Mouse (Mus musculus) hindbrain, postnatal 0 days (tissue): ENCODE measurements around the gene Ikbip. TPM values are rescaled to one million over a fixed set of nuclear protein-coding genes. Genes with fewer than 3 reads are reported as not detected.

Source experiments
- ATAC-seq: fragments of 200-750 bp; cut with Nextera tagmentation; 2 replicates; pipeline ENCODE4 v1.8.0; 2017; ENCODE audit warnings: mild to moderate bottlenecking, moderate TSS enrichment, moderate library complexity
- DNase-seq: peaks from one replicate; pipeline ENCODE4 v3.0.0-alpha.2; 2015; ENCODE audit warnings: low spot score
- H3K27ac ChIP-seq: fragments of 300-500 bp; sonication (generic); 2 replicates; pipeline ENCODE4 v1.5.1; 2014; ENCODE audit warnings: mild to moderate bottlenecking
- H3K27me3 ChIP-seq: fragments of 300-500 bp; sonication (generic); 2 replicates; pipeline ENCODE4 v1.6.1; 2014; ENCODE audit warnings: low read length, mixed read lengths; ENCODE audit not compliant: insufficient read depth
- H3K36me3 ChIP-seq: fragments of 300-500 bp; sonication (generic); 2 replicates; pipeline ENCODE4 v1.6.1; 2014; ENCODE audit warnings: low read length, mixed read lengths; ENCODE audit not compliant: insufficient read depth
- H3K4me1 ChIP-seq: fragments of 300-500 bp; sonication (generic); 2 replicates; pipeline ENCODE4 v1.6.1; 2014; ENCODE audit warnings: antibody characterized with exemption, low read length, mixed read lengths; ENCODE audit not compliant: insufficient read depth
- H3K4me2 ChIP-seq: fragments of 300-500 bp; sonication (generic); 2 replicates; pipeline ENCODE4 v1.6.1; 2014; ENCODE audit warnings: low read depth, mild to moderate bottlenecking, low read length, moderate library complexity, mixed read lengths
- H3K4me3 ChIP-seq: fragments of 300-500 bp; sonication (generic); 2 replicates; pipeline ENCODE4 v1.5.1; 2014; ENCODE audit warnings: low read length
- H3K9ac ChIP-seq: fragments of 300-500 bp; sonication (generic); replicated peaks from 2 replicates; pipeline ENCODE4 v1.6.1; 2014; ENCODE audit warnings: mild to moderate bottlenecking, low read length, moderate library complexity, mixed read lengths
- H3K9me3 ChIP-seq: fragments of 300-500 bp; sonication (generic); 2 replicates; pipeline ENCODE4 v1.6.1; 2016; ENCODE audit warnings: low read length, mixed read lengths
- CTCF ChIP-seq: IDR thresholded peaks from 2 replicates; pipeline ENCODE4 v1.5.1; 2016; ENCODE audit warnings: antibody characterized with exemption, control low read depth, low read depth
- WGBS: fragments of 180-500 bp; shearing (Covaris S2); extraction: QIAGEN DNeasy Blood & Tissue Kit; methylation state at CpG from one replicate; pipeline ENCODE4 v1.1.7; 2014; 5-methylcytosine and 5-hydroxymethylcytosine counted together
- polyA plus RNA-seq: library from polyadenylated mRNA; unstranded; fragments of >200 nt; fragmentation: Nextera tagmentation; extraction: Ambion mirVana; gene quantifications from 2 replicates; pipeline ENCODE4 v1.2.1, GENCODE M21; 2015
- total RNA-seq: library from RNA; depleted of rRNA; stranded (reverse); fragments of >200 nt; gene quantifications from 2 replicates; pipeline ENCODE4 v1.2.3, GENCODE M21; 2014

The Ikbip gene
- total and polyA plus RNA-seq, 2 experiments from 2014 or later, result 11.3 to 16.6 TPM

GRCm38 (mm10) chr10:91109841-91110240 is 27.1 kb downstream of the Ikbip start:
- no peaks in the 10 kb centered on the region for H3K4me1 ChIP-seq
- peaks cover 18% of the 10 kb centered on the region; the same call in 1 of the 2 replicates for H3K36me3 ChIP-seq
- no peak overlapping the region for H3K4me2 ChIP-seq
- 0 out of 2 replicates have a peak, but pooled peaks cover 5% of the 10 kb centered on the region for H3K9me3 ChIP-seq
- WGBS, result 78% methylated on average over 4 of the region's 4 CpGs
- no peak for TF ChIP-seq CTCF
- H3K9ac ChIP-seq, result no peak overlapping the region
- H3K4me3 ChIP-seq, result no peak overlapping the region
- no peak overlapping the region for H3K27ac ChIP-seq
- DNase-seq, result no peak
- no peak for ATAC-seq
- H3K27me3 ChIP-seq, result no peaks in the 10 kb centered on the region

- WGBS, result 91% methylated on average over 12 of the region's 12 CpGs
Observed at GRCm38 (mm10) chr10:91116958-91117357, 34.2 kb downstream of the Ikbip start.

GRCm38 (mm10) chr10:91122646-91123045 is 39.9 kb downstream of the Ikbip start:
- TF ChIP-seq CTCF, result no peak
- DNase-seq (no peak), ATAC-seq (no peak)
- Histone ChIP-seq H3K9me3 (no peaks in the 10 kb centered on the region), H3K4me3 (peak overlapping the region; percentile 64), H3K4me2 (peak overlapping the region; percentile 91), H3K27ac (peak overlapping the region; percentile 98; the same call in 1 of the 2 replicates), H3K9ac (peak overlapping the region; percentile 99), H3K36me3 (peaks cover 28% of the 10 kb centered on the region), H3K4me1 (peaks cover 16% of the 10 kb centered on the region), H3K27me3 (no peaks in the 10 kb centered on the region)
- 37% methylated on average over 6 of the region's 6 CpGs for WGBS

More at GRCm38 (mm10) chr10:91116958-91117357, 34.2 kb downstream of the Ikbip start:
- DNase-seq, result no peak
- H3K27ac ChIP-seq, result no peak overlapping the region
- no peak overlapping the region for H3K9ac ChIP-seq
- peaks cover 8% of the 10 kb centered on the region for H3K4me1 ChIP-seq
- no peak for ATAC-seq
- H3K9me3 ChIP-seq, result no peaks in the 10 kb centered on the region
- no peak overlapping the region for H3K4me2 ChIP-seq
- peaks cover 65% of the 10 kb centered on the region for H3K36me3 ChIP-seq
- no peak overlapping the region for H3K4me3 ChIP-seq
- TF ChIP-seq CTCF, result no peak
- H3K27me3 ChIP-seq, result no peaks in the 10 kb centered on the region

- Histone ChIP-seq H3K4me2 (peak overlapping the region; percentile 91), H3K27me3 (no peaks in the 10 kb centered on the region), H3K4me3 (peak overlapping the region; percentile 64), H3K27ac (peak overlapping the region; percentile 98), H3K9me3 (no peaks in the 10 kb centered on the region), H3K9ac (peak overlapping the region; percentile 99), H3K4me1 (peaks cover 16% of the 10 kb centered on the region), H3K36me3 (peaks cover 22% of the 10 kb centered on the region)
- ATAC-seq, result peak; percentile 18
- WGBS, result under 1% methylated on average over 44 of the region's 44 CpGs
- DNase-seq, result peak; percentile 30
- no peak for TF ChIP-seq CTCF
Observed at GRCm38 (mm10) chr10:91123281-91123827, 40.6 kb downstream of the Ikbip start.

GRCm38 (mm10) chr10:91123828-91124822 is 41.4 kb downstream of the Ikbip start, which contains the start of gene Slc25a3:
Gene Slc25a3, minus strand, starts transcription at chr10:91124059.
- H3K9ac ChIP-seq, result peak within 1 kb of the TSS; percentile 99
- no peaks in the 10 kb centered on the region for H3K27me3 ChIP-seq
- ATAC-seq (peak; percentile 100), DNase-seq (peak; percentile 100)
- peak within 1 kb of the TSS; percentile 64 for H3K4me3 ChIP-seq
- peaks cover 16% of the 10 kb centered on the region for H3K4me1 ChIP-seq
- WGBS, result 12% methylated on average over 57 of the region's 59 CpGs
- no peaks in the 10 kb centered on the region for H3K9me3 ChIP-seq
- H3K27ac ChIP-seq, result peak within 1 kb of the TSS; percentile 98
- TF ChIP-seq CTCF, result no peak
- peak within 1 kb of the TSS; percentile 91 for H3K4me2 ChIP-seq
- peaks cover 15% of the 10 kb centered on the region for H3K36me3 ChIP-seq

- WGBS, result 68% methylated on average over 10 of the region's 10 CpGs
- Histone ChIP-seq H3K27ac (no peak overlapping the region), H3K9me3 (no peaks in the 10 kb centered on the region), H3K9ac (no peak overlapping the region), H3K4me1 (peaks cover 10% of the 10 kb centered on the region; the same call in 1 of the 2 replicates), H3K27me3 (no peaks in the 10 kb centered on the region), H3K36me3 (peaks cover 3% of the 10 kb centered on the region; the same call in 1 of the 2 replicates), H3K4me3 (no peak overlapping the region), H3K4me2 (no peak overlapping the region)
- no peak for TF ChIP-seq CTCF
- ATAC-seq (no peak), DNase-seq (no peak)
Observed at GRCm38 (mm10) chr10:91126618-91127355, 44.0 kb downstream of the Ikbip start.
